Mouse (Mus musculus) gastrocnemius, adult 8-10 months (tissue): ENCODE data around the gene Trim24. TPM values are rescaled to one million over a fixed set of nuclear protein-coding genes. Genes with fewer than 3 reads are reported as not detected.

ENCODE experiments used
- DNase-seq, 2 experiments: peaks; one replicate each; pipeline ENCODE4 v3.0.0; 2022; ENCODE audit warnings: low spot score in 2 of 2
- total RNA-seq, 4 experiments: library from RNA; stranded (reverse); gene quantifications; 2 replicates each; pipeline ENCODE4 v1.2.4; 2022

The Trim24 gene
- total RNA-seq, 4 experiments from 2014 or later, result 41.0 to 47.8 (median 44.8) TPM

GRCm38 (mm10) chr6:37863961-37864730 is 6.5 kb upstream of the Trim24 start:
- DNase-seq, result no peak

DNA sequence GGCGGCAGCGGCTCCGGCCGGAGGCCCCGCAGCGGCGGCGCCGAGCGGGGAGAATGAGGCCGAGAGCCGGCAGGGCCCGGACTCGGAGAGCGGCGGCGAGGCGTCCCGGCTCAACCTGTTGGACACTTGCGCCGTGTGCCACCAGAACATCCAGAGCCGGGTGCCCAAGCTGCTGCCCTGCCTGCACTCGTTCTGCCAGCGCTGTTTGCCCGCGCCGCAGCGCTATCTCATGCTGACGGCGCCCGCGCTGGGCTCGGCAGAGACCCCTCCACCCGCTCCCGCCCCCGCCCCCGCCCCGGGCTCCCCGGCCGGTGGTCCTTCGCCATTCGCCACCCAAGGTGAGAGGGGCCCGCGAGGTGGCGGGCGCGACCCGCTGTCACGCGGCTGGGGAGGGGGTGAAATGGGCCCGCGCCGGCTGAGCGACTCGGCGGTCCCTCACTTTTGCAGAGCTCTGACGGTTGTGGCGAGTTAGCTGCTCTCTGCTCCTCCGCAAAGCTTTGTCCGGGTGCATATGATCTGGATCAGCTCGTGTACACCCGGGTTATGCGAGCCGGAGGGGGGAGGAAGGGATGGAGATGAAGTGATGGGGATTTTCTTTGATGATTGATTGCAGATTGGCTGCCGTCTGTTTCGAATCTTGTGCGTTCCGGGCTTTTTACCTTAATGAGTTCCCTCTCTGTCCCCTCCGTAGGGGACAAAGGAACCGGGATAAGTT is 683 bp downstream of the Trim24 start:
- peak; percentile 10 to 30 for DNase-seq

DNA sequence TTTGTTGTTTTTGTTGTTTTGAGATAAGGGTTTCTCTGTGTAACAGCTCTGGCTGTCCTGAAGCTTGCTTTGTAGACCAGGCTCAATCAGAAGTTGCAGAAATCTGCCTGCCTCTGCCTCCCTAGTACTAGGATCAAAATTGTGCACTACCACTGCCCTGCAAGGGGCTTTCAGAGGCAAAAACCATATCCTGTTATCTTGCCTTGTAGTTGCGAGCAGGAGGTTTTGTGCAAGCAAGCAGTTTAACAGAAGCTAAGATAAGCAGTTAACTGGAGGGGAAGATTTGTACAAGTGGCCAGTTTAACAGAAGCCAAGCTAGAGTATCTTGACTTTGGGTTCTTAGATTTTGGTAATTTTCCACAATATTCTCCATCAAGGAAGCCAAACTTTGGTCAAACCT is 2.2 kb downstream of the Trim24 start:
- no peak for DNase-seq

DNA sequence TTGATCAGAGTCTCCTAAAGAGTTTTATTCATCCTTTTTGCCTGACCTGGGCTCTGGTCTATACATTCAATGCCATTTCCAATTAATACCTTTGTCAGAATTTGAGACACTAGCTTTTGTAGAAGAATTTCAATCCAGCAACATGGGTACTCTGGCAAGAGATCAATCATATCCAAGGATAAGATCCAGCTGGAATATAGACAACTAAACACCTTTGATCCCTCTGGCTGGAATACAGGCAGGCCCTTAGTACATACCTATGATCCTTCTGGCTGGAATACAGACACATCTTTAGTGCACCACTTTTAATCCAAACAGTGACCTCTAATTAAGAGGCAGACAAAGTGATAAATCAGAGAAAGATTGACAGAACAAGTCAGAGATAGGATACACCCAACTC is 3.1 kb downstream of the Trim24 start:
- DNase-seq, result no peak

DNA sequence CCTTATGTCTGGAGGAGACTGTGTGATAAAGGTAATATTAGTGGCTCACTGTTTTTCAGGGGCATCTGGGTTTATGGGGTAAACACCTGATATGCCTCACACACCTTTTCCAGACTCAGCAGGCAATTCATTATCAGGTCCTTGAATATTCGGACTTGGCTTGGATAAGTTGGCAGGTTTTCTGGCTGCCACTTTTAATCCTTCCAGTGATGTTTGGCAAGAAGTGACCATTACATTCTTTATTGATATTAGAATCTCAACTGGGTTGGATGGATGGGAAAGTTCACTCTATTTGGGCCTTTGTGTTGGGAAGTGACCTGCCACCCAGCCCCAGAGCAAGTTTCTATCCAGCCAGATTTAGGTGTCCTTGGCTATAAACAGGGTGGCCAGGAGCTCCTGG is 7.6 kb downstream of the Trim24 start:
- no peak for DNase-seq

DNA sequence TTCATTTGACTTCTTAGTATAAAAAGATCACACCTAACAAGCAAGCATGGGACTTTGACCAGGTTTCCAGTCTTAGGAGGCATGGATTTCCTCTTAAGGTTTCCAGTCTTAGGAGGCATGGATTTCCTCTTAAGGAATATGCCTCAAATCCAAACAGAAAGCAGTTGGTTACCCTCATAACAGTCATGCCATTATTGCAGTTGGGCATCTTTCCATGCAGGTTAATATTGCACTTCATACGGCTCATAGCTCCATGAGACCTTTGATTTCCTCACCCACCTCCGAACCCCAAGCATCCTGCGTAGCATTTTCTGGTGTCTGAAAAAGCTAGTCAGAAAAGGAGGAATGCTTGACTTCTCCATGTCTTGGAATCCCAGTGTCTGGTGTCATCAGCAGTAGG is 10.0 kb downstream of the Trim24 start:
- no peak for DNase-seq

GRCm38 (mm10) chr6:37893586-37893985 is 23.0 kb downstream of the Trim24 start:
- no peak for DNase-seq

DNA sequence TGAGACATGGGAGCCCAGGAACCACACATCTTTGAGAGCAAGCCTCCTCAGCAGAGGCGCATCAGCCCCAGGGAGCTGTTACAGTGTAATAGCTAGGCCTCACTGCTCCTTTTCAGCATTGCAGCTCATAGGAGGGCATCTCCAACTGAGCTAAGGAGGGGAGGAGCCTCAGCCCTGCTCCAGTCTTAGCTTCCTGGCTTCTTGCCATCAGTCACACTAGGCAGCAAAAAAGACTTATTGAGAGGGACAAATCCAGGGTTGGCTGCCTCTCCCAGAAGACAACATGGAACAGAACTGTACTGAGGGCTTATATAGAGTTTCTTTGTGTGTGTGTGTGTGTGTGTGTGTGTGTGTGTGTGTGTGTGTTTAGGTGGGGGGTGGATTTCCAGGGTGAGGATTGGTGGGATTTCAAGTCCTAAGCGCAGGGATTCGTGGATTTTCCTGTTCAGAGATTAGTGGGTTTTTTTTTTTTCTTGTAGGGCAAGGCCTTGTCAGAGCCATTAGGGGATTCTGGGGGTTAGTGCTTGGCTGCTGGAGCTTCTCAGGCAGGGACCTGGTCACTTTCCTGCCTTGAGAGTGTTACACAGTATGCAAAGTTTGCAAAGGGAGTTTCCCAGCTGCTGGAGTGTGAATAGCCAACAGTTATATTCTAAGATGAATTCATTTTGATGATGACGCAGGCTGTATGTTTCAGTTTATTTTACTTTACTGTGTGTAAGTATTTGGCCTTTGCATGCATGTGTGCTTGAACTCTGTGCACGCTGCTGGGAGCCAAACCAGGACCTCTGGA is 25.2 kb downstream of the Trim24 start:
- no peak for DNase-seq

DNA sequence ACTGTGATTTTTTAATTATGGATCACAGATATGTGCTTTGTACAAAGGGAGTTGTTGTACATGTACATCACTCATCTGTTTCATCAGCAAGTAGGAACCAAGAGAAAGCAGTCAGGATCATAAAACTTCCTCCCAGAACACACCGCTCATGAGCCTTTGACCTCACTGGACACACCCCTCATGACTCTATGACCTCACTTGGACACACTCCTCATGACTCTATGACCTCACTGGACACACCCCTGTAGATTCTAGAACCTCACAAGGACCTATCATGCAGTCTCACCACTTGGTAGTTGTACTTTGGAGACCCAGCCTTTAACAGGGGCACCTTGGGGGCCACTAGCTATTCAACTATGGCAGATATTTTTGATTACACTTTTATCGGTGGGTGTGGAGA is 29.6 kb downstream of the Trim24 start:
- no peak for DNase-seq

DNA sequence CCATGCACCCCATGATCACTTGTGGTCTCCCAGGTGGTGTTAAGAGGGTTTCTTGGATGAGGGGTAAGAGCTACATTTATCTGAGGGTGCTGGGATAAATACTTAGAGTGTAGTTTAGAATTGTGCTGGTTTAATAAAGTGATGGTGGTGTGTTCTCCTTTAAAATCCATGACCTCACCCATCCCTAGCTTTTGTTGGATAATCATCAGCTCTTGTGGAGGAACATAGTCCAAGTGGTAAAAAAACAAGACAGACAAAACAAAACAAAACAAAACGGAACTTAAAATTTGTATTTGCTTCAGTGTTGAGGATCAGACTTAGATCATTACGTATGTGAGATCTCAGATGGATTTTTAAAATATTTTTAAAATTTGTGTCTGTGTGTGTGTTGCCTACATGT is 31.2 kb downstream of the Trim24 start:
- DNase-seq, result no peak

DNA sequence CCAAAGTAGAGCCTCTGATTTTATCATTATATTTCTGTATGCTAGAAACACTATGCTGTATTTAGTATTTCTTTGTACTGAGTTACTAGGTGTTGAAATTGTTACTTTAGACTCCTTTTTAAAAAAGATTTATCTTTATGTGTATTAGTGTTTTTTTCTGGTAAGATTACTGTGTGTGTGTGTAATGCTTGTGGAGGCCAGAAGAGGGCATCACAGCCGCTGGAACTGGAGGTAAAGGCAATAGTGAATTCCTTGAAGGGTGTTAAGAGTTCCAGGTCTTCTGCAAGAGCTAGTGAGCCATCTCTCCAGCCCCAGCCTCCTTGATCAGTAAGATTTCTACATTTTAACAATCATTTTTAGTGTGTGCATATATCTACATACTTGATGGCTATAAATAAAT is 33.2 kb downstream of the Trim24 start:
- no peak for DNase-seq

- DNase-seq, result no peak
Observed at GRCm38 (mm10) chr6:37913525-37913924, 42.9 kb downstream of the Trim24 start.

DNA sequence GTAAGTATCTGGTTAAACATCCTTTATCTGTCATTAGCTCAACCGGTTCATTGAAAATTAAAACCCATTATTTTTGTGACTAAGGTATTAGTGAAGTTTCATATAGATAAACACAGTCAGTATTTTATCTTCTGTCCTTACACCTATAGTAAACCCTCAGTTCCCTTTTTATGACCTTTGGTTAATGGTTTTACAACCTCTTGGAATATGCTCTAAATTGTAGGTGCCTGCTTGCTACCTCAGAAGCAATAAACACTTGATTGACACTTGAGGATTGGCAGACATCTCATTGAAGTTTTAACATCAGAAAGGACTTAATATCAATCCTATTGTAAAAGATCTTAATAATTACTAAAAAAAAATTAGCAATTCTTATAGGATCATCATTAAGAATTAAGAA is 54.5 kb downstream of the Trim24 start:
- no peak for DNase-seq

GRCm38 (mm10) chr6:37926751-37927150 is 56.1 kb downstream of the Trim24 start:
- DNase-seq, result no peak

DNA sequence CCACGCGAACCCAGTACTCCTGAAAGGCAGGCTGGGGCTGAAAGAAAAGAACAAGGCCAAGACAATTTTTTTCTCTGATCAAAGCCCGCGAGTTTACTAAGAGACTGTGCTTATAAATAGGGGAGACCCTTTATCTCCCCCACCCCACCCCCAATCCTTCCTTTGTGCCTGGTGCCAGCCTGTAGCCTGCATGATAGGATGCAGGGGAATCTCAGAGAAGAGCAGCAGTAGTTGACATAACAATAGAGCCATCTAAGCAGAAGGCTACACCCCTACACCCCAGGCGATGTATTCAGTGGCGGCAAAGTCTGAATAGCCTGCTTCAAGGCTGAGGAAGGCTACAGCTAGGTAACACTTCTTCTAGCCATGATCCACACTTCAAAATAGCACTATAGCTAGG is 65.9 kb downstream of the Trim24 start:
- no peak for DNase-seq

GRCm38 (mm10) chr6:37951306-37951705 is 80.7 kb downstream of the Trim24 start:
- no peak for DNase-seq

DNA sequence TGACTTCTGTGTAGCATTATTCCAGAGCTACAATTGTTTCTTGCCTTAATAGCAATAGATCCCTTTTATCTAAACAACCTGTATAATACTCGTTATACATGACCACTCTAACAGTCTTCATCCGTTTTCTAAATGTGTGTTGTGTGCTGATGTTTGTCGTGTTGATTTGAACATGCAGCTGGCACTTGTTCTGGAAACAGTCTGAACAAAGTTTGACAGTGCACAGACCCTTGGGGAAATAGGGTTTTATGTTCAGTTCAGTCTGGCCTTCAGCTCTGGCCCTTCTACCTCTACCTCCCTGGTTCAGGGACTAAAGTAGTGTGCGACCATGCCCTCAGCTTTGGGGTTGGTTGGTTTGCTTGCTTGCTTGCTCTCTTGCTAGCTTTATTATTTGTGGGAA is 96.8 kb downstream of the Trim24 start:
- no peak for DNase-seq

GRCm38 (mm10) chr6:38007459-38007858 is 136.8 kb downstream of the Trim24 start:
- no peak for DNase-seq

DNA sequence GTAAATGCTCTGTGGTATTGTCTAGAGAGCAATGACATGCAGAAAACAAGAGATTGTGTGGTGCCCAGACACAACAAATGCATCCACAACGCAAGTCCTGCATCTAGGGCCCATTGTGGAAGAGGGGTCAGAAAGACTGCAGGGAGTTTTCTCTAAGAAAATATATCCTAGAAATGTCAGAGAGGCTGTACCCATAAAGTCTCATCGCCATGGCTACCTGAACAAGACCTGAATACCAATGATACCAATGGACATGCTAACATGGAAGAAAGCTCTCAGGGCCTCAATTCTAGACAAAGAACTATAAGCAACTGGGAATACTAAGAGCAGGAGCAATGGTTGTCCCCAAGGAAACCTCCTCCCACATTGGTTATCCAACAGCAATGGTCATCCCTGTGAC is 142.2 kb downstream of the Trim24 start:
- no peak for DNase-seq
